Mouse (Mus musculus) activated CD4-positive, CD25-positive, alpha-beta regulatory T cell (primary cell): ENCODE data around the gene Spata4. TPM values are rescaled to one million over a fixed set of nuclear protein-coding genes. Genes with fewer than 3 reads are reported as not detected.

ENCODE experiments used
- polyA plus RNA-seq, 2 experiments: library from polyadenylated mRNA; unstranded; fragments of 100-300 nt; shearing (Covaris generic); gene quantifications; one replicate each; pipeline ENCODE4 v1.2.1; 2017

The Spata4 gene
- polyA plus RNA-seq, result under 1 TPM in 1 of 2 experiments, not detected in 1; 0.16 TPM

DNA sequence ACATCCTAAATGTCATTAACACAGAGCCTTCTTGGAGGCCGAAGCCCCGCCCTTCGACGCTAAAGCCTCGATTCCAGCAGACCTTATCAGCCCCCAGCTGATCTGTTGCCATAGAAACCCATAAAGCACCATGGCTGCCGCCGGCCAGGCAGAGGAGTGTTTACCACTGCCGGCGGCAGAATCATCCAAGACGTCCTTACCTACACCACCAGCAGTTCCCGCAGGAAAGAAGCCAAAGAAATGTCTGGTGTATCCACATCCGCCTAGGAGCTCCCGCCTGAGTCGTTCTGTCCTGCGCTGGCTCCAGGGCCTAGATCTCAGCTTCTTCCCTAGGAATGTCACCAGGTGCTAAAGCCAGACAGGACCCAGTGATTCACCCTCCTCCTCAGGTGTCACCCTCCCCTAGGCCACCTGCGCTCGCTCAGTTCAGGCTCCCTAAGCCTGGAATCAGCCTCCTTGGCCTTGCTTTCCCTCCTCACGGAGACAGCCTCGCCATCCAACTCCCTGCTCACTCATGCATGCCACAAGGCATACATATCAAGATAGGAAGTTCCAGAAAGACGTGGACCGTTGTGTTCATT, at the start of gene Spata4:
Spata4 (plus strand) TSS at position 111 of the 581 bp plus-strand sequence.

Other genes starting within 250 kb of the Spata4 start
- gene Asb5, start 71.2 kb upstream of the Spata4 start, polyA plus RNA-seq, result 1 to 10 TPM; 4.7 to 7.1 TPM
- 100 to 1,000 TPM in 1 of 2 experiments, 10 to 100 TPM in 1; 99.2 to 111 TPM for gene Spcs3, start 70.8 kb upstream of the Spata4 start, polyA plus RNA-seq